Mouse (Mus musculus) G1E (cell line): ENCODE data around the gene Zfp639. TPM values are rescaled to one million over a fixed set of nuclear protein-coding genes. Genes with fewer than 3 reads are reported as not detected.

Experiments used
- ATAC-seq: 2 replicates; pipeline ENCODE4 v1.8.0; 2016; ENCODE audit warnings: mild to moderate bottlenecking; ENCODE audit not compliant: insufficient number of reproducible peaks, poor library complexity, low FRiP score, severe bottlenecking; ENCODE audit errors: extremely low read depth
- DNase-seq: peaks from one replicate; pipeline ENCODE4 v3.0.0; 2012; ENCODE audit warnings: low spot score
- H3K27me3 ChIP-seq: 2 replicates; pipeline ENCODE4 v1.6.1; 2012; ENCODE audit warnings: mild to moderate bottlenecking, low read length, inconsistent platforms; ENCODE audit not compliant: insufficient read depth
- H3K36me3 ChIP-seq: replicated peaks from 2 replicates; pipeline ENCODE3; 2012; ENCODE audit warnings: mild to moderate bottlenecking, inconsistent platforms
- H3K4me1 ChIP-seq: 2 replicates; pipeline ENCODE4 v1.6.1; 2012; ENCODE audit warnings: low read depth, low read length, inconsistent platforms, mixed read lengths; ENCODE audit not compliant: insufficient read depth
- H3K4me3 ChIP-seq: 2 replicates; pipeline ENCODE4 v1.5.1; 2012; ENCODE audit warnings: low read depth, mild to moderate bottlenecking, inconsistent platforms, low read length, moderate library complexity, mixed read lengths
- H3K9me3 ChIP-seq: replicated peaks from 2 replicates; pipeline ENCODE4 v1.6.1; 2012; ENCODE audit warnings: inconsistent platforms
- CTCF ChIP-seq: IDR thresholded peaks from 2 replicates; pipeline ENCODE4 v1.5.1; 2012; ENCODE audit warnings: low read depth, low read length, inconsistent platforms, mixed read lengths
- GATA1 ChIP-seq: IDR thresholded peaks from 2 replicates; pipeline ENCODE4 v1.6.1; 2012; ENCODE audit warnings: borderline replicate concordance, low read length, inconsistent platforms, mixed read lengths
- GATA2 ChIP-seq: IDR thresholded peaks from 2 replicates; pipeline ENCODE4 v1.6.1; 2012; ENCODE audit warnings: low read depth, low read length, inconsistent platforms, borderline replicate concordance
- POLR2AphosphoS5 ChIP-seq: IDR thresholded peaks from 2 replicates; pipeline ENCODE4 v1.6.1; 2012; ENCODE audit warnings: low read depth, low read length, inconsistent platforms; ENCODE audit not compliant: insufficient replicate concordance
- TAL1 ChIP-seq: conservative IDR thresholded peaks from 2 replicates; pipeline ENCODE4 v1.6.1; 2012; ENCODE audit warnings: low read depth, low read length, inconsistent platforms, mixed read lengths
- polyA plus RNA-seq: library from polyadenylated mRNA; stranded (reverse); fragments of >175 nt; gene quantifications from 2 replicates; pipeline ENCODE4 v1.2.3, GENCODE M21; 2012
- total RNA-seq, 2 experiments: library from RNA; stranded (forward) in 1 of 2; stranded (reverse) in 1 of 2; fragments of 200-1000 nt in 1 of 2; fragments of >200 nt in 1 of 2; fragmentation: Nextera tagmentation in 1 of 2; gene quantifications; 2 replicates each; pipeline ENCODE4 v1.2.3; 2014 to 2017

Gene Zfp639
- total and polyA plus RNA-seq, 3 experiments = 6.0 to 90.8 (median 67.9) TPM

DNA sequence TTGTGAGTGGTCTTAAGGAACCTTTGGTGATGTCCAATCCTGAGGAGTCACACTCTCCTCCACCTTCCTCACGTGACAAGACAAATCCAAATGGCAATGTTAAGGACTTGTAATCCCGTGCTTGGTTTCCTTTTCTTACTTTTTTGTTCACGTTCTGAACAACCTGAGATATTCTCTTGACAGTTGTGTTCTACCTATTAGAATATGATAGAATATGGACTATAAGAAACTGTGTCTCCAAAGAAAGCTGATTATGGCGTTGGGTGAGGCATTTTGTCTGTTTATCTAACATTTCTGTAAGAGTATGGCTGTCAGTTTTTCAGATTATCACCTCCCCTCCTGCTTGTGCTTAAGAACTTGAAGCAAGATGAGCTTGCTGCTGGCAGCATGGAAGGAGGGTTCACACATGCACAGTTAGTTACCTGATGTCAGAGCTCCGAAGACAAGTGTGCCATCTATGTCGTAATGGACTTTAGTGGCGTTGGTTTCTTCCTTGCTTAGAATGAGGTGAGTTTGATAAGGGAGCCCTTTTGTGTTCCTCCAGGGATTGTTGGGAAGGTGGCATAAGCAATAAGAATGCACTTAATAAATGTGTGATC, 2.7 kb downstream of the Zfp639 start:
- Histone ChIP-seq H3K27me3 (no peaks in the 10 kb centered on the region), H3K4me3 (no peak overlapping the region; the same call in 1 of the 2 replicates), H3K4me1 (peaks cover 41% of the 10 kb centered on the region), H3K36me3 (peaks cover 46% of the 10 kb centered on the region), H3K9me3 (no peaks in the 10 kb centered on the region)
- no peak for ATAC-seq
- DNase-seq = no peak
- TF ChIP-seq GATA2 (no peak), POLR2AphosphoS5 (no peak), GATA1 (no peak), TAL1 (no peak), CTCF (no peak)

DNA sequence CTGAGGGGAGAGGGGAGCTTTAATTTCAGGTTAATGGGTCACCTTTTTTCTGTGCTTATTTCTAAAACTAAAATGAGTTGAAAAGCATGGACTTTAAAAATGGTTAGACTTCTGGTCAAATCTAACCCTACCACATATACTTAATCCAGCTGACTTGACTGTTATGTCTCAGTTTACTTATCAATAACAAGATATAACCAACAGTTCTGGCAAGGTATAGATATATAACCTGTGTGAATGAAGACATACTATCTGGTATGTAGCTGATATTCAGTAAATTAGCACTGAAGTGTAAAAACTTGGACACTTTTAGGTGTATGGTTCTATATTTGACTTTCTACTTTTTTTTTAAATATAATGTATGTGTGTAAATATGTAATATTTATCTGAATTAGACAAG, 3.5 kb downstream of the Zfp639 start:
- ATAC-seq = no peak
- Histone ChIP-seq H3K27me3 (no peaks in the 10 kb centered on the region), H3K36me3 (peaks cover 52% of the 10 kb centered on the region), H3K4me3 (no peak overlapping the region), H3K9me3 (no peaks in the 10 kb centered on the region), H3K4me1 (peaks cover 40% of the 10 kb centered on the region)
- DNase-seq = no peak
- TF ChIP-seq GATA2 (no peak), TAL1 (no peak), POLR2AphosphoS5 (no peak), CTCF (no peak), GATA1 (no peak)

DNA sequence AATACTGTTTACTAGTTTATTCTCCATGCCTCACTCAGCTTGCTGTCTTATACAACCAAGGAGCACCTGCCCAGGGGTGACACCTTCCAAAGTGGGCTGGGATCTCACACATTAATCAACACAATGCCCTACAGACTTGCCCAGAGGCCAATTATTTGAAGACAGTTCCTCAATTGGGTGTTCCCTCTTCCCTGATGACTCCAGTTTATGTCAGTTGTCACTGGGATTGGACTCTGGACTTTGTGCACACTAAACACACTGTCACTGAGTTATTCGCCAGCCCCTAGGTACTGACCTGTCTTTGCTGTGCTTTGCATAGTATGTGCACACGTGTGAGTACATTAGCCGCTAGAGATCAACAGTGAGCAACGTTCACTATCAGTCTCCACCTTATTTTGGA, 17.1 kb downstream of the Zfp639 start:
- Histone ChIP-seq H3K4me3 (no peak overlapping the region), H3K9me3 (peaks cover 9% of the 10 kb centered on the region), H3K36me3 (peaks cover 22% of the 10 kb centered on the region), H3K27me3 (no peaks in the 10 kb centered on the region), H3K4me1 (peaks cover 4% of the 10 kb centered on the region)
- DNase-seq (no peak), ATAC-seq (no peak)
- TF ChIP-seq TAL1 (no peak), GATA1 (no peak), CTCF (no peak), POLR2AphosphoS5 (no peak), GATA2 (no peak)

DNA sequence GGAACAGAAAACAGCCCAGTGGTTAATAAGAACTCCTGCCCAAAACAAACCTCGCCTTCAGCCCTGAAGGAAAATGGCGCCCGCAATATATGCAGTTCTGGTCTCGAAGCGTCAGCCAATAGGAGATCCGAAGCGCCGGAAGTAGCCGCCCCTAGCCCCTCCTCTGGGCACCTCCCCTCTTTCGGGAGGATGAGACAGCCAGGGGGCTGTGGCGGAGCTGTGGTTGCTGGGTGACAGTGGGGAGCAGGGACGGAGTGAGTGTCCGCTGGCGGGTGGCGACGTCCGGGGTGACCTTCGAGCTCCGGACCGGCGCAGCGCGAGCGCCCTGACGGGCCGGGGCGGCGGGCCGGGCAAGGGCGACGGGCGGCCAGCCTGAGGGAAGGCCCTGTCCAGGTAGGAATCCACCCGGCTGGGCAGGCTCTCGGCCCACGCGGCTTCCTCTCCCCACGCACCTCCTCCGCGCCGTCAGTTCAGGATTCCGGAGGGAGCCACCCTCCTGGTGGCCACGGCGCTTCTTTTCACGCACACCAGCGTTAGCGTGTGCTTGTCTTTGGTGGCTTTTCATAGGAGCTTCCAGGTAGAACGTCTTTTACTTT, 19.3 kb downstream of the Zfp639 start, which contains the start of gene Mfn1:
Gene Mfn1 (plus strand): TSS at position 163 of the 596 bp plus-strand sequence.
- DNase-seq = peak; percentile 93
- peaks cover 4% of the 10 kb centered on the region for H3K4me1 ChIP-seq
- ATAC-seq = peak; percentile 100

DNA sequence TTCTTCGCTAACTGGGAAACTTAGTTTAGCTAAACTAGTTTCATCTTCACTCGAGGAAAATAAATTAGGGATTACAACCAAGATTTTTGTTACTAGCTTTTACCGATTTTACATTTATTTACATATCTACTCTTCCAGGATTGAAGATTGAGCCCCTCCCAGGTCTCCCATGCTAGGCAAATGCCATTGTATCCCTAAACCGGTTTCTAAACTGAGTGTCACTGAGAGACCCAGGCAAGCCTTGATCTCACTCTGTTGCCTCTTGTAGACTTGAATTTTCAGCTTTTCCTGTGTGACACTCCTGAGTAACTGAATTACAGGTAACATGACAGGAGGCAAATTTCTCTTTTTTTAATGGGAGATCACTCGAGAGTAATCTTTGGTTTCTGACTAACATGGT, 20.0 kb downstream of the Zfp639 start:
- Histone ChIP-seq H3K4me3 (peak overlapping the region; percentile 96), H3K4me1 (peaks cover 7% of the 10 kb centered on the region), H3K9me3 (peaks cover 9% of the 10 kb centered on the region), H3K36me3 (peaks cover 41% of the 10 kb centered on the region), H3K27me3 (no peaks in the 10 kb centered on the region)
- TF ChIP-seq POLR2AphosphoS5 = no peak
- no peak for TF ChIP-seq CTCF
- TF ChIP-seq GATA1 = no peak
- no peak for TF ChIP-seq GATA2
- TF ChIP-seq TAL1 = no peak
- ATAC-seq = no peak
- no peak for DNase-seq

More for the DNA sequence above, 19.3 kb downstream of the Zfp639 start, which contains the start of gene Mfn1:
- H3K27me3 ChIP-seq = no peaks in the 10 kb centered on the region
- no peak for TF ChIP-seq GATA2
- no peak for TF ChIP-seq TAL1
- no peak for TF ChIP-seq POLR2AphosphoS5
- no peak for TF ChIP-seq GATA1
- TF ChIP-seq CTCF = no peak
- peak within 1 kb of the TSS; percentile 96 for H3K4me3 ChIP-seq
- peaks cover 9% of the 10 kb centered on the region for H3K9me3 ChIP-seq
- H3K36me3 ChIP-seq = peaks cover 35% of the 10 kb centered on the region

DNA sequence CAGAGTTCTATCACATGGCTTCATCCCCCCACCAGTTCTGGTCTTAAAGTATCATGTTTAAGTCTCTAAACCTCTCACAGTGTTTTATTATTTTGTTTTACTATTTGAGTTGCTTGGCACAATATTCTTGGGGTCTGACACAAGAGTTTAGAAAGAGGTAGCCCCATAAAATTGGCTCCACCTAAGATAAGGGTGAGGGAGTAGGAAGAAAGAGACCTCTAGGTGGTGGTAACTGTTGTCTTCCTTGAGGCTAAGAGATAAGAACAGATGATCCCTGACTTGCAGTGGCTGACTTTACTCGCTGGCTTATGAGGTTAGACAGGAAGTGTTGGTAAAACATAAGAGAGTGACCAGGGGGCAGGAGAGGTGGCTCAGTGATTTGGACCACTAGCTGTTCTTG, 25.6 kb downstream of the Zfp639 start:
- no peak overlapping the region for H3K4me3 ChIP-seq
- DNase-seq = no peak
- ATAC-seq = no peak
- no peaks in the 10 kb centered on the region for H3K9me3 ChIP-seq
- peaks cover 86% of the 10 kb centered on the region for H3K36me3 ChIP-seq
- TF ChIP-seq TAL1 (no peak), POLR2AphosphoS5 (no peak), CTCF (no peak), GATA1 (no peak), GATA2 (no peak)
- no peaks in the 10 kb centered on the region for H3K27me3 ChIP-seq
- peaks cover 11% of the 10 kb centered on the region for H3K4me1 ChIP-seq
